Mouse (Mus musculus) myocyte (in vitro differentiated cells): ENCODE results near the gene Gsg1. TPM values are rescaled to one million over a fixed set of nuclear protein-coding genes. Genes with fewer than 3 reads are reported as not detected.

Experiments used
- H3K27me3 ChIP-seq: one replicate; pipeline ENCODE4 v1.6.1; 2011; ENCODE audit not compliant: control insufficient read depth, insufficient read depth, insufficient read length
- H3K36me3 ChIP-seq: one replicate; pipeline ENCODE4 v1.6.1; 2011; ENCODE audit not compliant: control insufficient read depth, insufficient read depth
- H3K4me2 ChIP-seq: one replicate; pipeline ENCODE4 v1.6.1; 2011; ENCODE audit warnings: low read depth, control low read depth
- H3K4me3 ChIP-seq: one replicate; pipeline ENCODE4 v1.5.1; 2011; ENCODE audit warnings: mild to moderate bottlenecking, control low read depth, moderate library complexity
- H3K79me2 ChIP-seq: one replicate; pipeline ENCODE4 v1.6.1; 2011; ENCODE audit not compliant: control insufficient read depth, insufficient read depth
- H3ac ChIP-seq: one replicate; pipeline ENCODE4 v1.6.1; 2011; ENCODE audit not compliant: control insufficient read depth, insufficient read length
- CEBPB ChIP-seq: IDR thresholded peaks from 2 replicates; pipeline ENCODE4 v1.6.1; 2011; ENCODE audit warnings: mild to moderate bottlenecking, moderate library complexity; ENCODE audit not compliant: poor library complexity, insufficient read depth, severe bottlenecking
- E2F4 ChIP-seq: IDR thresholded peaks from one replicate; pipeline ENCODE4 v1.6.1; 2011; ENCODE audit warnings: mild to moderate bottlenecking, control low read depth, moderate library complexity; ENCODE audit not compliant: insufficient read depth
- MAX ChIP-seq: IDR thresholded peaks from one replicate; pipeline ENCODE4 v1.6.1; 2011; ENCODE audit warnings: low read depth, mild to moderate bottlenecking, control low read depth
- MYOD1 ChIP-seq, 3 experiments: IDR thresholded peaks; one replicate each; pipeline ENCODE4 v1.6.1; 2011; ENCODE audit warnings: control low read depth in 2 of 3, low read depth in 2 of 3, mild to moderate bottlenecking in 2 of 3, moderate library complexity in 1 of 3; ENCODE audit not compliant: insufficient read length in 2 of 3, control insufficient read depth in 1 of 3
- MYOG ChIP-seq, 3 experiments: IDR thresholded peaks; one replicate each; pipeline ENCODE4 v1.6.1; 2011; ENCODE audit warnings: control low read depth in 2 of 3, low read depth in 2 of 3, mild to moderate bottlenecking in 2 of 3; ENCODE audit not compliant: insufficient read length in 2 of 3, control insufficient read depth in 1 of 3, insufficient read depth in 1 of 3
- POLR2A ChIP-seq: IDR thresholded peaks from one replicate; pipeline ENCODE4 v1.6.1; 2011; ENCODE audit warnings: low read depth, mild to moderate bottlenecking, control low read depth, moderate library complexity; ENCODE audit not compliant: insufficient read length
- POLR2AphosphoS2 ChIP-seq: IDR thresholded peaks from one replicate; pipeline ENCODE4 v1.6.1; 2011; ENCODE audit warnings: low read depth, control low read depth; ENCODE audit not compliant: insufficient read length
- REST ChIP-seq: IDR thresholded peaks from one replicate; pipeline ENCODE4 v1.6.1; 2011; ENCODE audit warnings: mild to moderate bottlenecking, control low read depth, moderate library complexity; ENCODE audit not compliant: insufficient read depth, insufficient read length
- SRF ChIP-seq: IDR thresholded peaks from one replicate; pipeline ENCODE4 v1.6.1; 2011; ENCODE audit warnings: low read depth; ENCODE audit not compliant: control insufficient read depth, insufficient read length
- TCF12 ChIP-seq: IDR thresholded peaks from one replicate; pipeline ENCODE4 v1.6.1; 2011; ENCODE audit warnings: mild to moderate bottlenecking, control low read depth; ENCODE audit not compliant: poor library complexity, insufficient read depth, severe bottlenecking
- TCF3 ChIP-seq: IDR thresholded peaks from one replicate; pipeline ENCODE4 v1.6.1; 2011; ENCODE audit warnings: low read depth, control low read depth; ENCODE audit not compliant: insufficient read length
- USF1 ChIP-seq: IDR thresholded peaks from one replicate; pipeline ENCODE4 v1.6.1; 2011; ENCODE audit warnings: low read depth, mild to moderate bottlenecking, control low read depth, moderate library complexity
- polyA plus RNA-seq: library from polyadenylated mRNA; unstranded; fragments of >200 nt; fragmentation: generic; extraction: Trizol; gene quantifications from one replicate; pipeline ENCODE4 v1.2.1, GENCODE M21; 2012; ENCODE audit warnings: missing spikeins

The Gsg1 gene
- polyA plus RNA-seq, 1 experiment = 0.04 TPM

DNA sequence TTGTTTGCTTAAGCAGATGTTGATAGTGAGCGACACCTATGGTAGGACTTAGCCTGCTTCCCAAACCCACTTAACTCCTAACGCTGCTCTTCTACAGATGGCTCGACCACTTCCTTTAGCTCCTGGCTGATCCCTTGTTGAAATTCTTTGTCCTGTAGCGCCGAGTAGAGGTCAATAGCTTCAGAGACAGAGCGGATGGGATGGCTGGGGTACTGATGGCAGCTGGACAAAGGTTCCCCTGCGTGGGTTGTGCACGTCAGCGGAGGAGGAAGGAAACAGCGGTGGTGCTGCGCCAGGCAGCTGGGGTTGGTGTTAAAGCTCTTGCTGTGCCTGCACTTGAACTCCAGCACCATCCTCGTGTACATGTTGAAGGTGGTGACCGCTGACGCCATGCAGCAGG lies 16.8 kb downstream of the Gsg1 start:
- Histone ChIP-seq H3ac (no peak overlapping the region), H3K79me2 (no peaks in the 10 kb centered on the region), H3K27me3 (no peaks in the 10 kb centered on the region), H3K36me3 (no peaks in the 10 kb centered on the region), H3K4me2 (no peak overlapping the region), H3K4me3 (no peak overlapping the region)
- TF ChIP-seq MAX = no peak

DNA sequence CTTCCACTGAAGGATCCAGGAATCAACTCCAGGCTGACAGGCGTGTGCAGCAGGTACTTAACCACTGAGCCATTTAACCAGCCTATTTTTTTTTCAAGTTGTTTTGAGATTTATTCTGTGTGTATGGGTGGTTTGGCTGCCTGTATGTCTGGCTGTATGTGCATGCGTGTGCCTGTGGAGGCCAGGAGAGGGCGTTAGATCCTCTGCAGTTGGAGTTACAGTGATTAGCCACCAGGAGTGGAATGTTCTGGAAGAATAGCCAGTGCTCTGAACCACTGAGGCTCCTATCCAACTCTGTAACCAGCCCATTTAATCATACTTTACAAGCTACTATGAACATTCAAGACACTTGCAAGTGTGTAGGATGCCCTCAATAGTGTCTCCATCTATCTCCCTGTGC lies 17.6 kb downstream of the Gsg1 start:
- H3K4me3 ChIP-seq = no peak overlapping the region
- TF ChIP-seq MAX (no peak), TCF3 (no peak), SRF (no peak), MYOG (IDR thresholded peaks at IDR 0.05; ENCODE audit: control insufficient read depth in 1 of 3, insufficient read depth in 1 of 3, insufficient read length in 2 of 3, low read depth in 2 of 3) (no peak), CEBPB (no peak), POLR2AphosphoS2 (no peak), MYOD1 (IDR thresholded peaks at IDR 0.05; ENCODE audit: control insufficient read depth in 1 of 3, insufficient read length in 2 of 3, low read depth in 2 of 3) (no peak), E2F4 (no peak), POLR2A (no peak), TCF12 (no peak), REST (no peak), USF1 (no peak)
- no peak overlapping the region for H3K4me2 ChIP-seq
- H3K79me2 ChIP-seq = no peaks in the 10 kb centered on the region
- no peak overlapping the region for H3ac ChIP-seq
- H3K36me3 ChIP-seq = no peaks in the 10 kb centered on the region
- no peaks in the 10 kb centered on the region for H3K27me3 ChIP-seq

DNA sequence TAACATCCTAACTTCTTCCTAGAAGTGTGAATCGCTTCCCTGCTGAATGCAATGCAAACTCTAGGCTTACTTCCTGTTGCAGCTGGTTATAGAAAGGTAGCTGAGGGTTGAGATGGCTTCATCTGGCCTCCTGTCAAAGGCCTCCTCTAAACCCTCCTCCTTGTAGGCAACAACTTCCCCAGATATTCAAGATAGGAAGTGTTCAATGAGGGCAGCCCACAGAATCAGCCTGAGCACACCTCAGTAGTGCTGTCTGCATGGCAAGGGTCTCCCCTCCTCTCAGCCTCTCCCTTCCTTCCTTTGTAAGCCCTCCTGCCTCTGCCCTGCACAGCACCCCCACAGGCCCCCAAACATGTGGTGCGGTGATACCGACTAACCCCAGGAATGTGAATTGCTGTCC lies 18.4 kb downstream of the Gsg1 start:
- TF ChIP-seq TCF12 = no peak
- TF ChIP-seq MAX = no peak
- no peak overlapping the region for H3K4me2 ChIP-seq
- H3K27me3 ChIP-seq = no peaks in the 10 kb centered on the region
- H3K4me3 ChIP-seq = no peak overlapping the region
- no peaks in the 10 kb centered on the region for H3K79me2 ChIP-seq
- H3K36me3 ChIP-seq = no peaks in the 10 kb centered on the region
- H3ac ChIP-seq = no peak overlapping the region

DNA sequence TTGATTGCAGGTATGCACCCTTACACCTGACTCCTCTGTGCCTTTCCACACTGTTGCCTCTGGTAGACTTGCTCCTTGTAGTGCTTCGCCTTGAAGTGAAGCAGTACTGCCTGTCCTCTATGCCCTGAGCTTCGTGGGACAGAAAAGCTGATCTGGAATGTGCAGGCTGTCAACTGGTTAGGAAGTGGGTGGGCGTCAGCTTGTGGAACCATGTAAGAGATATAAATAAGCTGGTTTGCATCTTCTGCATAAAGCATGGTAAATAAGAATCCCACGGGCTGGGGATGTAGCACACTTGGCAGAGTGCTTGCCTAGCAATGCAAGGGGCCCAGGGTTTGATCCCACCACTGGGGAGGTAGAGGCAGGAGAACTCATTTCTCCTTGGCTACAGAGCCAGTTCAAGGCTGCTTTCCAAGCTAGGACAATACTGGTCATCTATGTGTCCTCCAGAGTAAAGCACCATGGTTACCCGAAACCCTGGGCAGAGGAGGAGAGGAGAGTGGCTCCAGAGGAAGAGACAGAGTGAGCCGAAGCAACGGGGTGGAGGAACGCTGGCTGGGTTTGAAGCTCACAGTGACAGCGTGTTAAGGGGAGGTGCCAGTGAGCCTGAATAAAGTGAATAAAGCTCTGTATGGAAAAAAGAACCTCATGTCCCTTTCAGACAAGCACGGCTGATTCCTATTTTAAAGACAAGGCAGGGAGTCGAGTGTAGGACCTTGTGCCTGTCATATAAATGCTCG lies 21.5 kb downstream of the Gsg1 start:
- no peak for TF ChIP-seq MAX
- TF ChIP-seq USF1 = no peak
- TF ChIP-seq E2F4 = no peak
- TF ChIP-seq POLR2AphosphoS2 = no peak
- TF ChIP-seq MYOG (IDR thresholded peaks at IDR 0.05; ENCODE audit: control insufficient read depth in 1 of 3, insufficient read depth in 1 of 3, insufficient read length in 2 of 3, low read depth in 2 of 3) = no peak
- TF ChIP-seq SRF = no peak
- no peak for TF ChIP-seq CEBPB
- no peak for TF ChIP-seq REST
- TF ChIP-seq TCF12 = no peak
- TF ChIP-seq POLR2A = no peak
- TF ChIP-seq MYOD1 (IDR thresholded peaks at IDR 0.05; ENCODE audit: control insufficient read depth in 1 of 3, insufficient read length in 2 of 3, low read depth in 2 of 3) = no peak
- TF ChIP-seq TCF3 = no peak
- no peak overlapping the region for H3K4me2 ChIP-seq
- H3K27me3 ChIP-seq = no peaks in the 10 kb centered on the region
- no peak overlapping the region for H3K4me3 ChIP-seq
- no peaks in the 10 kb centered on the region for H3K79me2 ChIP-seq
- no peaks in the 10 kb centered on the region for H3K36me3 ChIP-seq
- H3ac ChIP-seq = no peak overlapping the region

DNA sequence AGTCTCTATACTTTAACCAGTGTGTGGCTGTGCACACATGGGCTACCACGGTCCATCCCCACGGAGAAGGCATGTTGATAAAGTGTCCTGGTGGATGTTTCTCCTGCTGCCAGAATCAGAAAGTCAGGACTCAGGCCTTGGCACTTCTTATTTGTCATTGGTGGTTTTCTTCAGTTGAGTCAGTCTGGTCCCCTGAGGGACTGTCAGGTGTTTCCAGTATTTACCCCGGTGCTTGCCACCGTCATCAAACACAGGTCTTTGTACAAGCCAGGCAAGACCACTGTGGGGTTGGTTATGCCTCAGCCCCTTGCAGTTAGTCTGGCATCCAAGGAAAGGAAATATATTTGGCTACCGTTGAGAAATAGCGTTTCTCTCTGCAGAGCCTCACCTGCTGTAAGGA lies 23.6 kb downstream of the Gsg1 start:
- TF ChIP-seq REST (no peak), TCF12 (no peak), SRF (no peak), E2F4 (no peak)
- H3K4me3 ChIP-seq = no peak overlapping the region
- no peaks in the 10 kb centered on the region for H3K27me3 ChIP-seq
- H3ac ChIP-seq = no peak overlapping the region
- no peaks in the 10 kb centered on the region for H3K36me3 ChIP-seq
- H3K4me2 ChIP-seq = no peak overlapping the region
- no peaks in the 10 kb centered on the region for H3K79me2 ChIP-seq
